Mouse (Mus musculus) layer of hippocampus, postnatal 10 days (tissue): ENCODE results near the gene Gm3636. TPM values are rescaled to one million over a fixed set of nuclear protein-coding genes. Genes with fewer than 3 reads are reported as not detected.
"Not testable (repeated sequence)": the region's sequence is repeated elsewhere in the genome, so short reads cannot be mapped to it uniquely, and the experiment has no call there.

Experiments used
- DNase-seq, 2 experiments: peaks; one replicate each; pipeline ENCODE4 v3.0.0; 2021; ENCODE audit warnings: low spot score in 2 of 2
- long read RNA-seq: library from polyadenylated mRNA; stranded (forward); transcript quantifications from one replicate; pipeline ENCODE4 v2.0.0, GENCODE M21; 2023
- total RNA-seq, 2 experiments: library from RNA; stranded (reverse); gene quantifications; 2 replicates each; pipeline ENCODE4 v1.2.3; 2021

Gene Gm3636
- 1 to 10 TPM; 3.5 to 3.6 TPM for total RNA-seq
- long read RNA-seq, partial matches to known transcripts = 0 of 5 reads
- long read RNA-seq, other reads (novel, unspliced or antisense) = 5 of 5 reads

DNA sequence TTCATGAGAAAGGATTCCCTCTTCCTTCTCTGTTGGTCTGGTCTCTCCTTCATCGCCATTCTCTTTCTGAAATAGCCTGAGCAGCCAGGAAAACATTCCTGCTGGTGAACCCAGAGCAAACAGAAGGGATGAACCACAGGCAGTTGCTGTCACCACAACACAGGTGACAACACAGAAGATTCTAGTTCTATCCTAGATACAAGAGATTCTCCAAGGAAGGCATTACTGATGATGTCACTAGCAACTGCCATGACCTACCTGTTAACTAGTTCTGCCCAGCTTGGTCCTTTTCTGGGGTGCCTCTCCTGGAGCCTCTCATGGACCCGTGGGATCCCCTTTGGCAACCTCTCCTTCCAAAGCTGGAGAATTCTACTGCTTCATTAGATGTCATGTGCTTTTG is at the start of gene Gm3636:
Gm3636 (minus strand) TSS at position 101 of the 400 bp plus-strand sequence.
- DNase-seq = not testable (repeated sequence)

DNA sequence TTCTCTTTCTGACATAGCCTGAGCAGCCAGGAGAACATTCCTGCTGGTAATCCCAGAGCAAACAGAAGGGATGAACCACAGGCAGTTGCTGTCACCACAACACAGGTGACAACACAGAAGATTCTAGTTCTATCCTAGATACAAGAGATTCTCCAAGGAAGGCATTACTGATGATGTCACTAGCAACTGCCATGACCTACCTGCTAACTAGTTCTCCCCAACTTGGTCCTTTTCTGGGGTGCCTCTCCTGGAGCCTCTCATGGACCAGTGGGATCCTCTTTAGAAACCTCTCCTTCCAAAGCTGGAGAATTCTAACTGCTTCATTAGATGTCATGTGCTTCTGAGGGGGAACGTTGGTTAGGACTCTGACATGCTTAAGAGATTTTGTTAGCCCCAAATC is 32.2 kb upstream of the Gm3636 start, which contains the start of gene Gm8362:
Gm8362 (minus strand) TSS at position 101 of the 400 bp plus-strand sequence.
- DNase-seq = not testable (repeated sequence)

DNA sequence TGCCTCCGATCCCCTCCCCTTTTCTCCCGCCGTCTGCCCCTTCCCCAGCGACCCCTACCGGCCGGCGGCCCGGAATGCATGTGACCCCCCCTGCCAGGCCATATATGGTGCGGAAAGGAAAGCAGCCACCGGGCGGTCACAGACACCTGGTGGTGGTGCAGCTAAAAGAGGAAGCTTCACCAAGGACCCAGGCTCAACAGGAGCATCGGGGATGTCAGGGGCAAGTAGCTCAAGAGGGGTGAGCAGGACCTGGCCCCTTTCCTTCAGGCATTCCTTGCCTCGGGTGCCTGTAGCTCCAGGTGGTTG is 15.1 kb upstream of the Gm3636 start:
- DNase-seq = peak; percentile 4 to 9

DNA sequence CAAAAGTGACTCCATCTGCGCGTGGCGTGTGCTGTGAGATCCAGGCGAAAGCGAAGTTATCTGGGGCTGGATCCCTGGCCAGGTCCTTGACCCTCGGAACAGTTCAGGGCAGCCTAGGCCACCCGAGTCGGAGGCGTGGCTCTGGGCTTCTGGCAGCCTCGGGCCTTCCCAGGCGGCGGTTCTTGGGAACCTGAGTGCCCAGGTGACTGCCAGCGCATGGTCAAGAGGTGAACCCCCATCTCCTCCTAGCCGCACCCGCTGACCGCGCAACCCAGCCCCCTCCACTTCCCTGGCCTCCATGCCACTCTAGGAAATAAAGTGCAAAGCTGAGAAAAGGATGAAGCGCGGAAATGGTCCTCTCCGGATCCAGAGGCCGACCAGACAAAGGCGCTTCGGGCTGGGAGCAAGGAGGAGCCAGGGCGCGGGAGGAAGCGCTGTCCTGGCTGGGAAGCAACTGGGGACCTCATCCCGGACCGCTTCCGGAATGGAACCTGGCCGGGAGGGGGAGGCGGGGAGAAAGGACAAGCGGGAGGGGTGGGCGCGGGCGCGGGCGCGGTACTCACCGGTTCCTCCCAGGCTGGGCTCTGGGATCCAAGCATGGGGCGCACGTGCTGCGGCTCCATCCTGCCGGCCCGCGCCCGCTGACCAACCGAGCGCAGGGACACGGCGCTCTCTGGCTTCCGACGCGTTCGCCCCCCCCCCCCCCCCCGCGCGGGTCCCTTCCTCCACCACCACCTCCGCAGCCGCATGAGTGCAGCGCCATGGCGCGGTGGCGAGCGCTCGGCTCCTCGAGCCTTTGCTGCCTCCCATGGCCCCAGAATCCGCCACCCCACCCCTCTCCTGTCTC is 14.5 kb upstream of the Gm3636 start:
- peak; percentile 8 to 22 for DNase-seq

DNA sequence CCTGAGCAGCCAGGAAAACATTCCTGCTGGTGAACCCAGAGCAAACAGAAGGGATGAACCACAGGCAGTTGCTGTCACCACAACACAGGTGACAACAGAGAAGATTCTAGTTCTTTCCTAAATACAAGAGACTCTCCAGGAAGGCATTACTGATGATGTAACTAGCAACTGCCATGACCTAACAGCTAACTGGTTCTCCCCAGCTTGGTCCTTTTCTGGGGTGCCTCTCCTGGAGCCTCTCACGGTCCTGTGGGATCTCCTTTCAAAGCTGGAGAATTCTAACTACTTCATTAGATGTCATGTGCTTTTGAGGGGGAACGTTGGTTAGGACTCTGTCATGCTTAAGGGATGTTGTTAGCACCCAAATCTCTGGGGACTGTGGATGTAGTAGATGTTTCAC is 22.0 kb downstream of the Gm3636 start, which contains the start of gene Gm8050:
Gm8050 (minus strand) TSS at position 101 of the 400 bp plus-strand sequence.
- DNase-seq = not testable (repeated sequence)

Other genes starting within 250 kb of the Gm3636 start
- gene Gm8356, start 205.0 kb downstream of the Gm3636 start, total RNA-seq = not detected
- gene Gm3629, start 151.7 kb downstream of the Gm3636 start, total RNA-seq = under 1 TPM in 1 of 2 experiments, not detected in 1; 0.40 TPM
- gene Gm3460, start 119.9 kb downstream of the Gm3636 start, total RNA-seq = not detected
- under 1 TPM in 1 of 2 experiments, not detected in 1; 0.23 TPM for gene Gm10251, start 58.2 kb downstream of the Gm3636 start, total RNA-seq
- gene Gm8050, start 22.1 kb downstream of the Gm3636 start, total RNA-seq = not detected
- not detected for gene Gm8362, start 32.1 kb upstream of the Gm3636 start, total RNA-seq
- gene Gm3642, start 98.0 kb upstream of the Gm3636 start, total RNA-seq = under 1 TPM in 1 of 2 experiments, not detected in 1; 0.73 TPM
- 1 to 10 TPM; 2.9 to 3.5 TPM for gene Gm3667, start 147.6 kb upstream of the Gm3636 start, total RNA-seq
- not detected for gene Gm6356, start 231.5 kb upstream of the Gm3636 start, total RNA-seq